Mouse (Mus musculus) embryonic fibroblast, embryonic 13.5 days (primary cell): ENCODE results near the gene Ube2d1.

Experiments used
- CTCF ChIP-seq: IDR thresholded peaks from 2 replicates; pipeline ENCODE4 v1.5.1; 2011; ENCODE audit warnings: mild to moderate bottlenecking, control low read depth, low read length, moderate library complexity, borderline replicate concordance; ENCODE audit not compliant: insufficient read depth
- POLR2A ChIP-seq: IDR thresholded peaks from 2 replicates; pipeline ENCODE4 v1.6.1; 2011; ENCODE audit warnings: low read depth, mild to moderate bottlenecking, control low read depth, low read length, moderate library complexity

GRCm38 (mm10) chr10:71249086-71249880 is 35.8 kb downstream of the Ube2d1 start:
- TF ChIP-seq CTCF (no peak), POLR2A (no peak)
